Mouse (Mus musculus): ENCODE measurements around the gene Grip2. TPM values are rescaled to one million over a fixed set of nuclear protein-coding genes. Genes with fewer than 3 reads are reported as not detected.

Gene Grip2
- polyA plus RNA-seq, 1 experiment from 2014 or later = 7.8 TPM

DNA sequence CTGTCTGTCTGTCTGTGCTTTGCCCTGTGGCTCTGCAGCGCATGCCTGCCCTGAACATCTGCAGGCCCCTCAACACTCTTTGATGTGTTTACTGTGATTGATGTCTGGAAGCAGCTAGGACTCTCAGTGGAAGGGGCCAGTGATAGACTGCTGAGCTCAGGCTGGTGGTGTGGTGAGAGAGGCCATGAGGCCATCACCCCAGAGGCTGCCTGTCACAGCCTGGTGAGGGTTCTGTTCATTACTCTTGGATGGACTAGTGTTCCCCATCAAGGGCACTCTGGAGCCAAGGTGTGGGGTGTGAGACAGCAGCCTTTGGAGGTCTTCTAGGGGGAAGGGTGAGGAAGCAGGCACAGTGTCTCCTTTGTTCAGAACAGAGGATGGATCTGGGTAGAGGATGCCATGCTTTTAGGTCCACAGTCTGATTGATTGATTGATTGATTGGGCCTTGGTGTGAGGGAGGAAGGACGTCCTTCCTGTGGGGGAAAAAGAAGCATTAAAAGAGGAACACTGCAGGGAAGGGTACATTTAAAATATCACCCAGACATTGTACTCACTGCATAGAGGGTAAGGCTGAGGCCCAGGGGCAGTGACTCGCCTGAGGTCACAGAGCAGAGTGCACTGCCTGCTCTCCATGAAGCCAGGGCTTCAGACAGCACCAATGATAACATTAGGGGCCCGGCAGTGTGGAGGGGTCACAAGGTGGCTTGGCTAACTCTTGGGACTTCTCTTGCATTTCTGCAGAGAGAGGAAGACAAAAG is 114.8 kb downstream of the Grip2 start:
- no peaks in the 10 kb centered on the region for H3K9me3 ChIP-seq (ENCODE audit: control insufficient read depth, low read length)
- peaks cover 17 to 20% of the 10 kb centered on the region in 2 experiments for H3K4me1 ChIP-seq (ENCODE audit: control insufficient read depth in 2 of 2, insufficient read depth in 2 of 2, low read length in 2 of 2)
- H3K4me3 ChIP-seq (ENCODE audit: control insufficient read depth in 1 of 2, insufficient read depth in 1 of 2, low read depth in 1 of 2, low read length in 2 of 2) = no peak overlapping the region
- peak overlapping the region; percentile 2 to 25; a peak in 1 of 4 replicates for H3K27ac ChIP-seq (replicated peaks in 1 of 2; ENCODE audit: control insufficient read depth in 1 of 2, insufficient read depth in 1 of 2, low read depth in 2 of 2, low read length in 2 of 2)
- H3K4me2 ChIP-seq (ENCODE audit: low read length) = no peak overlapping the region
- H3K36me3 ChIP-seq (ENCODE audit: control insufficient read depth, insufficient read depth, low read length) = peaks cover 36% of the 10 kb centered on the region
- no peaks in the 10 kb centered on the region for H3K27me3 ChIP-seq (ENCODE audit: control insufficient read depth, insufficient read depth, low read length)
- ATAC-seq (ENCODE audit: insufficient number of reproducible peaks, insufficient read depth, low FRiP score, low read depth) = 0 out of 2 replicates have a peak, but pooled peaks have one; percentile 10
- WGBS = 24% methylated on average over 4 of the region's 4 CpGs
- peak overlapping the region; percentile 32; the same call in 1 of the 2 replicates for H3K9ac ChIP-seq (ENCODE audit: low read length)

Other genes with a start within 250 kb of the Grip2 start
- 64.2 and 66.8 TPM in 2 replicates for gene Slc6a6, start 143.2 kb downstream of the Grip2 start, polyA plus RNA-seq (2014; fragmentation: Nextera tagmentation; extraction: Ambion mirVana)
- gene Ccdc174, start 50.8 kb upstream of the Grip2 start, polyA plus RNA-seq (2014; fragmentation: Nextera tagmentation; extraction: Ambion mirVana) = 20.9 and 22.0 TPM in 2 replicates
- gene 4930590J08Rik, start 75.6 kb upstream of the Grip2 start, polyA plus RNA-seq (2014; fragmentation: Nextera tagmentation; extraction: Ambion mirVana) = 0.28 and 0.72 TPM in 2 replicates
- 9.0 and 12.2 TPM in 2 replicates for gene Fgd5, start 151.6 kb upstream of the Grip2 start, polyA plus RNA-seq (2014; fragmentation: Nextera tagmentation; extraction: Ambion mirVana)